Mouse (Mus musculus) layer of hippocampus, adult 9-10 months (tissue): ENCODE measurements around the gene Tssk4.

Experiments used
- DNase-seq: peaks from one replicate; pipeline ENCODE4 v3.0.0; 2022; ENCODE audit warnings: low spot score

Tssk4 gene

DNA sequence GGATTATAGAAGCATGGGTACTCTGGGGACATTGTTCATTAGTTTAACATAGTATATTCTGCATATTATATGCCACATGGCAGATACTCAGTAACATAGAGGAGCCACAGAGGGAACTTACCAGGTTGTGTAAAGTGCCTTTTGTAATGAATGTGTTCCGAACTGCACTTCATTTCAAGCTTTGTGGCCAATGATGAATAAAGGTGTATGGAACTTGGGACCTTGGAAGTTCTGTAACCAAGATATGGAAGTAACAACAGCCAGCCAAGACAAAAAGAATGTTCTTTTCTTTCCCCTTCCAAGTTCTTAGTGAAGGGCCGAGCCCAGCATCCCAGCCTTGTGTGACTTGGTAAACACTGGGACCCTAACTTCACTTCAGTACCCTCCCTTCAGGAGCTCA lies at the start of gene Tssk4:
TSS of gene Tssk4 (plus strand) at position 301 of the 400 bp plus-strand sequence.
- no peak for DNase-seq

DNA sequence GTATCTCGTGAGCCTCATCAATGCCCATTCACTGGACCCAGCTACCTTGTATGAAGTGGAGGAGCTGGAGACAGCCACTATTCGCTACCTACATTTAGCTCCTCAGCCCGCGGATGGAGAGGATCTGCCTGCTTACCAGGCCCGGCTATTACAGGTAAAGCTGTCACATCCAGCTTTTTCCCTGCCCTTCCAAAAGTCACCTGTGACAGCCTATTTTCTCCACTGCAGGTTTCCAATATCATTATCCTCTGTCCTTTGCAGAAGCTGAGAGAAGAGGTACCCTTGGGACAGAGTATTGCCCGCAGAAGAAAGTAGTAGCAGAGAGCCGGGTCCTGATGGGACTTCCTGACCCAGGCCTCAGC lies 46.7 kb upstream of the Tssk4 start, which contains the start of gene Irf9:
TSS of gene Irf9 (plus strand) at position 301 of the 362 bp plus-strand sequence.
- no peak for DNase-seq

- peak; percentile 82 for DNase-seq
Observed at GRCm38 (mm10) chr14:55603633-55604576, 46.1 kb upstream of the Tssk4 start.

DNA sequence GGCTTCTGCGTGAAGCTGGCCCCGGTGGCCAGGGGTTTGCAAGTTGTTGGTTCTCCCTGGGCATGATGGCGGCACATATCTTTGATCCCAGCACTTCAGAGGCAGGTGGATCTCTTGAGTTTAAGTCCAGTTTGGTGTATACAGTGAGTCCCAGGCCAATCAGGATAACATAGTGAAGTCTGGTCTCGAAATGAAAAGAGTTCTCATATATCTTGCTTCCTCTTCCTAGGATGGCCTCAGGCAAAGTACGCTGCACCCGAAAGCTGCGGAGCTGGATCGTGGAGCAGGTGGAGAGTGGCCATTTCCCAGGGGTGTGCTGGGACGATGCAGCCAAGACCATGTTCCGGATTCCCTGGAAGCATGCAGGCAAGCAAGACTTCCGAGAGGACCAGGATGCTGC lies 45.2 kb upstream of the Tssk4 start:
- DNase-seq, result no peak

- no peak for DNase-seq
Observed at GRCm38 (mm10) chr14:55605743-55606459, 44.1 kb upstream of the Tssk4 start.

GRCm38 (mm10) chr14:55608339-55608738 lies 41.6 kb upstream of the Tssk4 start:
- DNase-seq, result no peak

DNA sequence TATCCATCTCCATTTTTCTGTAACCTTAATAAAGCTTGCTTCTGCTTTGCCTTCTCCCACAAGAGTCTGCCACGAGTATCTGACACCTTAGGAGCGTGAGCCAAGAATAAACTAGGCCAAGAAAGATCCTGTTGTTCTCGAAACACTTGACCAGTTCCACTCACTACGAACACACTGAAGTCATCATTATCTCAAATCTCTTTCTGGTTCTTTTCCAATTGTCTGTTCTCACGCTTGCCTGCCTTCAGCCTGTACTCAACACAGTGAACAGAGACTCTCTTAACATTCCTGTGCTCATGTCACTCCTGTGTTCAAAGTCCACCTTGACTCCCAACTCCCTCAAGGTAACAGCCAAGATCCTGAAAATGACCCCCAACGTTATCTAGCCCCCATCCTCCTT lies 36.6 kb upstream of the Tssk4 start:
- DNase-seq, result no peak

DNA sequence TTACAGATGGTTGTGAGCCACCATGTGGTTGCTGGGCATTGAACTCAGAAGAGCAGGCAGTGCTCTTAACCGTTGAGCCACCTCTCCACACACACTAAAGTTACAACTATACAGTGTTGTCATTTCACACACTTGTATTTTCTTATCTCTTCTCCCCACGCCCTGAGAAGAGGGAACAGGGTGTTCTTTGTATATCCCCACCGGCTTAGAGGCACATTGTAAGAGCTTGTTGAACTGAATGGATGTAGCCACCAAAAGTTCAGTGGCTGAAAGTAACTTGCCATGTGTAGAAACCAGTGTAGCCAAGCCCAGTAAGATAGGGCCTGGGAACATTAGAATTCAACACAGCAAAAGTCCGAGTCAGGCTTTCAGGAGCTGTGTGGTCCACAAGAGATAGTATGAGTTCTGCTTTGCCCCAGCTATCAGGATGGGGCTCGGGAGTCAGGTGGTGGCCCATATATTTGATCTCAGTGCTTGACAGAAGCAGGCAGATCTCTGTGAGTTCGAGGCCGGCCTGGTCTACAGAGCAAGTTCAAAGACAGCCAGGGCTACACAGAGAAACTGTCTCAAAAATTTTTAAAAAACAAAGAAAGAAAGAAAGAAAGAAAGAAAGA lies 35.3 kb upstream of the Tssk4 start:
- DNase-seq, result no peak

GRCm38 (mm10) chr14:55615876-55616275 lies 34.1 kb upstream of the Tssk4 start:
- DNase-seq, result no peak

- DNase-seq, result no peak
Observed at GRCm38 (mm10) chr14:55616844-55617243, 33.1 kb upstream of the Tssk4 start.

GRCm38 (mm10) chr14:55617822-55618221 lies 32.2 kb upstream of the Tssk4 start, which contains the start of gene Rec8:
Gene Rec8, plus strand, starts transcription at chr14:55618037.
- DNase-seq, result no peak

DNA sequence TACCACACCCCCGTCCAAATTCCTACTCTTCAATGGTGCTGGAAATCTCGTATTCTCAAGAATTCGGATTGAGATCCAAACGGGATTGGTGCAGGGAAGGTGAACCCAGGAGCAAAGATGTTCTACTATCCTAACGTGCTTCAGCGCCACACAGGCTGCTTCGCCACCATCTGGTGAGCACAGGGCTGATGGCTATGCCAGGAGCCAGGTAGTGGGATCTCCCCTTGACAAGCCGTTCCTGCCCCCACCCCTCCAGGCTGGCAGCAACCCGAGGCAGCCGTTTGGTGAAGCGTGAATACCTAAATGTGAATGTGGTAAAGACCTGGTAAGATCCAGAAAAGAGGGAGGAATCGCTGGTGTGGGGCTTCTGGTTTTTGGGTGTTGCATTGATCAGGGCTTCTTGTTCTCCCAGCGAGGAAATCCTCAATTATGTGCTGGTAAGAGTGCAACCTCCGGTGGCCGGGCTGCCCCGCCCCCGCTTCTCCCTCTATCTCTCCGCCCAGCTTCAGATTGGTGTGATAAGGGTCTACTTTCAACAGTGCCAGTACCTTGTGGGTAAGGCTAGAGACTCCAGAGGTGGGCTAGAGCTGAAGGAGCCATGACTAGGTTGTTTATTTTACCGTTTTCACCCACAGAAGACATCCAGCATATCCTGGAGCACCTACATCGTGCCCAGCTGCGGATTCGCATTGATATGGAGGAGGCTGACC lies 31.3 kb upstream of the Tssk4 start:
- no peak for DNase-seq

DNA sequence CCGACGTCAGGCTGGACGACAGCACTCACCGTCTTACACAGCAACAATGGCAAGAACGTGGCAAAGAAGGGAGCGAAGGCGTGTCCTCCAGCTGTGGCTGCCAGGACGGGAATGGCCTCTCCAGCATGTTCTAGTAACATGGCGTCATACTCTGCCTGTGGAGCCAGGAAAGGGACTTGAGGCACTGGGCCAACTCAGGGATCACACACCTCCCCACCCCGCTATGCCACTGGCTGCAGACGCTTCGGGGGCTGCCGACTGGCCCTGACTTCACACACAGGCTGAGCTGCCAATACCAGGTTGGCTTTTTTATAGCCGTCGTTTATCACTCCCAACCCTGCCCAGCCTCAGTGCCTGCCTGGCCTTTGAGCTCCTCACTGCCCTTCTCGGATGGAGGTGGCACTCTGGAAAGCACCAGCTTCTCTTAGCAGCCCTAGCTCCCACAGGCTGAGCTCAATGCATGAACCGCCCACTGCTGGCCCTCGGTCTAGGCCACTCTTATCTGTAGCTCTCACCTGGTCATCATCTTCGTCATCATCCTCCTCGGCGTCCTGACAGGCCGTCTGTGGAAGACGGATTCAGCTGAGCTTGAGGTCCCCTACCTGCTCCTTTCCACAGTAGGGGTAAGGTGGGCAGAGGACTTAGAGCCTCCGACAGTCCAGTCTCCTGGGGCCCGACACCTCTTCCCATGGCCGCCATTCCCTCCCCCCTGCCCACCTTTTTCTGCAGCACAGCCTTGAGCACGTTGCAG lies 21.7 kb upstream of the Tssk4 start:
- DNase-seq, result no peak

GRCm38 (mm10) chr14:55629312-55629711 lies 20.7 kb upstream of the Tssk4 start:
- DNase-seq, result no peak

DNA sequence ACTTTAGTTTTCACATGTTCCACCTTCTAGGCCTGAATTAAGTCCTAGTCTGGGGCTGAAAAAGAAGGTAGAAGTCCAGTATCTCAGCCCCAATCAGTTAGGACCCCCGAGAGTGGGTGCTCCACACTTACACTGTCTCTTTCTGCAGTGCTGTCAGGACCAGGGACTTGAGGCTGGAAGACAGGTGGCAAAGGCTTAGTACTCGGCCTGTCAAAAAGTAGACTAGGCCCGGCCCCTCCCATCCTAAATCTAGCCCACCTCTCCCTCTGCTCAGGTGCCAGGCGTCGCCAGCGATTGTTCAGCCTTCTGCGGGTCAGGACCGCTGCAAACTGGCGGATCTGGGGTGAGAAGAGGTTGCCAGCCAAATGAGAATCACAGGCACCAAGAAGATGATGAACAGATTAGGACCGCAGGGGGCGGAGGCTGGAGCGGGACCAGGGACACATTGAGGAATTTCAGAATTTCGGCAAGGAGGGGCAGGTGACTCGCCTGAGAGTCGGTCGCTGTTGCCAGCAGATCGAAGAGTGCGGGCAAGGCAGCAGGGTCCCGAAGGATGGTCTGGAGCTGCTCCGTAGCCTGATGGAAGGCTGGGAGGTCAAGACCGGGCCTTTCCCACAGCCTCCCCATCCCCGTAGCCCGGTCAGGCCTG lies 15.0 kb upstream of the Tssk4 start:
- DNase-seq, result no peak

DNA sequence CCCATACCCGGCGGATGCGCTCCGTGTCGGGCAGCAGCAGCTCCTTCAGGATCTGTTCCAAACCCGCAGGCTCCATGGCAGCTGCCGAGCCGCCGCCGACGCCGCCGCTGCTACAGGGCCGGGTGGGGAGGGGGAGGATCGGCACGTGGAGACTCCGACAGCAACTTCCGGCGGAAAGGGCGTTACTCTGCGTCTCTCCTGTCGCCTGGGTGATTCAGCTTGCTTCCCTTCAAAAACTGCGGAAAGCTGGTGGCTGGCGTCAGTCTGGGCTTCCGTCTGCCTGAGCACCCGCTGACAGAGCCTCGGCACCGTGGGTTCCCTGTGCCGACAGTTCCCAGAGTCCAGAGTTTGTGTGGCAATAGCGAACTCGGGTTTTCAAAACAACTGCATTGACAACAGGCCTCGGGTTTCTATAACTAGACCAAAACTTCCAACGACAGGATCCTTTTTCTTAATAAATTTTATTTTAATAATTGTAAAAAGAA lies 14.4 kb upstream of the Tssk4 start, which contains the start of gene Ipo4:
TSS of gene Ipo4 (minus strand) at position 435 of the 485 bp plus-strand sequence.
- peak; percentile 51 for DNase-seq

DNA sequence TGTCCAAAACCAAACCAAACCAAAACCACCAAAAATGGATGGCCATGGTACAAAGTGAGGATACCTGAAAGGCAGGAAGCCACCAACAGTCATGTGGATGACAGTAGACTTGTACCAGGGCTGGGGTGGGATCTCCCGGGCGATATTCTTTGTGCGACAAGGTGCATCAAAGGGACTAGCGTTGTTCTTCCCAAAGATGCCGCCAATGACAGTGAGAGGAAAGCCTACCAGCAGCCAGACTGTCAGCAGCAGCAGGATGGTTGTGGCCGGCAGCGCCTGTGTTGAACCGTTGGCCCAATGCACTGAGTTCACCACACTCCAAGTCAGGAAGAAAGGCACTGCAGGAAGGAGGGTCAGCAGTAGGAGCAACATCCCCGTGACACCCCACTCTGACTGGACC lies 12.2 kb upstream of the Tssk4 start, which contains the start of gene Gm49378:
TSS of gene Gm49378 (minus strand) at position 101 of the 400 bp plus-strand sequence.
- no peak for DNase-seq

DNA sequence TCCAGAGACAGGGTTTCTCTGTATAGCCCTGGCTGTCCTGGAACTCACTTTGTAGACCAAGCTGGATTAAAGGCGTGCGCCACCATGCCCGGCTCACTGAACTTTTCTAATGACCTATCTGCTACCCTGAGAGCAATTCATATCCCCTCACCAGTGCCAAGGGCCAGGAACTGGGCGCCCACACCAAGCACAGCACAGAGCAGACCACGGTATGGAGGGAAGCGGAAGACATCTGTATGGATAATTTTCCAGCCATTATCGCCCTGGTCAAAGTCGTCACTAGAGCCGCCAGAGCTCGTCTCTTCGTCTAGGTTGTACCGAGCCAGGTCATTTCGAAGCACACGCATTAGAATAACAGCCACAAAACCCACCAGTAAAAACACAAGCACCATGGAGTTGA lies 9.2 kb upstream of the Tssk4 start:
- DNase-seq, result no peak

- no peak for DNase-seq
Observed at GRCm38 (mm10) chr14:55641291-55641690, 8.7 kb upstream of the Tssk4 start.

DNA sequence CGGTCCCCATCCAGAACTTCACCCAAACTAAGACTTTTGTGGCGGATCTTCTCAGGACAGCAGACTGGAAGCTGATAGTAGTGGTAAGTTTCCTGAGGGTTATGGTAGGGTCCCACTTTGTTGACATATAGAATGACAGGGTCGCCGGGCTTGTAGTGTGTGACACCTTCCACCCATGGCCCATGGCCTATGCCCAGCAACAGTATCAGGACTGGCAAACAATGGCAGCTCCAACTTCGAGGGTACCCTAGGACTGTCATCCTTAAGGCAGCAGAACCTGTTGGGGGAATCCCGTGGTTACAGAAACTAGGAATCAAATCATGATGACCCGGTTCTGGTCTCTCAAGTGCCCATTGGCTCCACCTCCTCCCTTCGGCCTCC lies 7.3 kb upstream of the Tssk4 start:
- no peak for DNase-seq
